Mouse (Mus musculus): ENCODE results near the gene Tnfaip8l1.

The Tnfaip8l1 gene

GRCm38 (mm10) chr17:56162231-56162774, at the start of gene Tnfaip8l1:
Gene Tnfaip8l1 (plus strand): TSS chr17:56162477.
- peak; percentile 88 for DNase-seq (ENCODE audit: low read depth, low spot score)

GRCm38 (mm10) chr17:56112743-56113142, 49.5 kb upstream of the Tnfaip8l1 start:
- DNase-seq (ENCODE audit: low read depth, low spot score), result no peak

GRCm38 (mm10) chr17:56116193-56116592, 46.1 kb upstream of the Tnfaip8l1 start:
- DNase-seq (ENCODE audit: low read depth, low spot score), result no peak

GRCm38 (mm10) chr17:56117251-56117710, 45.0 kb upstream of the Tnfaip8l1 start, which contains the start of gene Plin5:
Gene Plin5 (minus strand): TSS chr17:56117596.
- no peak for DNase-seq (ENCODE audit: low read depth, low spot score)

GRCm38 (mm10) chr17:56119431-56119830, 42.8 kb upstream of the Tnfaip8l1 start:
- no peak for DNase-seq (ENCODE audit: low read depth, low spot score)

GRCm38 (mm10) chr17:56119981-56120880, 42.0 kb upstream of the Tnfaip8l1 start:
- peak; percentile 74 for DNase-seq (ENCODE audit: low read depth, low spot score)

- DNase-seq (ENCODE audit: low read depth, low spot score), result no peak
Measured at GRCm38 (mm10) chr17:56121826-56122225, 40.5 kb upstream of the Tnfaip8l1 start, which contains the start of gene Lrg1. Gene Lrg1 (minus strand): TSS chr17:56122001.

GRCm38 (mm10) chr17:56123161-56123560, 39.1 kb upstream of the Tnfaip8l1 start:
- no peak for DNase-seq (ENCODE audit: low read depth, low spot score)

GRCm38 (mm10) chr17:56123681-56124340, 38.5 kb upstream of the Tnfaip8l1 start:
- DNase-seq (ENCODE audit: low read depth, low spot score), result no peak

- DNase-seq (ENCODE audit: low read depth, low spot score), result peak; percentile 68
Measured at GRCm38 (mm10) chr17:56124377-56125275, 37.7 kb upstream of the Tnfaip8l1 start.

GRCm38 (mm10) chr17:56125276-56125630, 37.0 kb upstream of the Tnfaip8l1 start:
- no peak for DNase-seq (ENCODE audit: low read depth, low spot score)

GRCm38 (mm10) chr17:56126175-56126574, 36.1 kb upstream of the Tnfaip8l1 start:
- no peak for DNase-seq (ENCODE audit: low read depth, low spot score)

- no peak for DNase-seq (ENCODE audit: low read depth, low spot score)
Measured at GRCm38 (mm10) chr17:56128246-56128645, 34.0 kb upstream of the Tnfaip8l1 start.

GRCm38 (mm10) chr17:56131136-56131535, 31.1 kb upstream of the Tnfaip8l1 start:
- no peak for DNase-seq (ENCODE audit: low read depth, low spot score)

GRCm38 (mm10) chr17:56131814-56132213, 30.5 kb upstream of the Tnfaip8l1 start:
- DNase-seq (ENCODE audit: low read depth, low spot score), result no peak

- DNase-seq (ENCODE audit: low read depth, low spot score), result no peak
Measured at GRCm38 (mm10) chr17:56132661-56133060, 29.6 kb upstream of the Tnfaip8l1 start.

GRCm38 (mm10) chr17:56133457-56134363, 28.6 kb upstream of the Tnfaip8l1 start:
- peak; percentile 84 for DNase-seq (ENCODE audit: low read depth, low spot score)

GRCm38 (mm10) chr17:56134463-56134971, 27.8 kb upstream of the Tnfaip8l1 start:
- DNase-seq (ENCODE audit: low read depth, low spot score), result peak; percentile 40

GRCm38 (mm10) chr17:56136558-56136957, 25.7 kb upstream of the Tnfaip8l1 start:
- DNase-seq (ENCODE audit: low read depth, low spot score), result no peak

All from skeletal muscle tissue, adult 2 months (tissue).